Mouse (Mus musculus) kidney, adult 8-10 months (tissue): Measurements from ENCODE around the gene Fsip1.

Experiments used
- DNase-seq, 2 experiments: peaks; one replicate each; pipeline ENCODE4 v3.0.0; 2022

Gene Fsip1

GRCm38 (mm10) chr2:118120751-118121150 is 136.0 kb downstream of the Fsip1 start:
- no peak for DNase-seq

GRCm38 (mm10) chr2:118120095-118120494 is 136.7 kb downstream of the Fsip1 start:
- DNase-seq = no peak

- no peak for DNase-seq
These were observed 137.1 kb downstream of the Fsip1 start for GRCm38 (mm10) chr2:118119684-118120083.

- no peak for DNase-seq
These were observed 138.3 kb downstream of the Fsip1 start for GRCm38 (mm10) chr2:118118515-118118914.

- DNase-seq = no peak
These were observed 138.7 kb downstream of the Fsip1 start for GRCm38 (mm10) chr2:118118045-118118444.

- no peak for DNase-seq
These were observed 139.4 kb downstream of the Fsip1 start for GRCm38 (mm10) chr2:118117401-118117800.

GRCm38 (mm10) chr2:118116754-118117290 is 139.9 kb downstream of the Fsip1 start:
- DNase-seq = no peak

GRCm38 (mm10) chr2:118116180-118116579 is 140.6 kb downstream of the Fsip1 start:
- no peak for DNase-seq

- DNase-seq = no peak
These were observed 141.1 kb downstream of the Fsip1 start for GRCm38 (mm10) chr2:118115647-118116046.

GRCm38 (mm10) chr2:118114671-118115070 is 142.1 kb downstream of the Fsip1 start:
- no peak for DNase-seq

GRCm38 (mm10) chr2:118113808-118114524 is 142.8 kb downstream of the Fsip1 start:
- peak in 1 of 2 experiments; percentile 42 for DNase-seq

- DNase-seq = no peak
These were observed 143.8 kb downstream of the Fsip1 start for GRCm38 (mm10) chr2:118112846-118113479.

- no peak for DNase-seq
These were observed 144.3 kb downstream of the Fsip1 start for GRCm38 (mm10) chr2:118112438-118112837.

- peak; percentile 70 to 75 for DNase-seq
These were observed 145.2 kb downstream of the Fsip1 start, which contains the start of gene Thbs1 for GRCm38 (mm10) chr2:118111488-118112131. Thbs1 (plus strand) TSS chr2:118111876.

GRCm38 (mm10) chr2:118111116-118111487 is 145.7 kb downstream of the Fsip1 start:
- peak; percentile 84 to 91 for DNase-seq

GRCm38 (mm10) chr2:118110225-118110915 is 146.4 kb downstream of the Fsip1 start:
- DNase-seq = peak in 1 of 2 experiments; percentile 17

- no peak for DNase-seq
These were observed 154.6 kb downstream of the Fsip1 start for GRCm38 (mm10) chr2:118102169-118102568.

GRCm38 (mm10) chr2:118099104-118099503 is 157.7 kb downstream of the Fsip1 start:
- DNase-seq = no peak

- no peak for DNase-seq
These were observed 165.5 kb downstream of the Fsip1 start for GRCm38 (mm10) chr2:118091226-118091625.

GRCm38 (mm10) chr2:118087044-118087726 is 169.6 kb downstream of the Fsip1 start:
- DNase-seq = peak in 1 of 2 experiments; percentile 9

- no peak for DNase-seq
These were observed 171.1 kb downstream of the Fsip1 start for GRCm38 (mm10) chr2:118085647-118086046.

- no peak for DNase-seq
These were observed 172.1 kb downstream of the Fsip1 start for GRCm38 (mm10) chr2:118084693-118085092.
